Mouse (Mus musculus): ENCODE measurements around the gene Tgm5. TPM values are rescaled to one million over a fixed set of nuclear protein-coding genes. Genes with fewer than 3 reads are reported as not detected.
"Not testable (repeated sequence)": the region's sequence is repeated elsewhere in the genome, so short reads cannot be mapped to it uniquely, and the experiment has no call there.

Gene Tgm5
- polyA plus RNA-seq, 1 experiment from 2014 or later, result 0.09 TPM

DNA sequence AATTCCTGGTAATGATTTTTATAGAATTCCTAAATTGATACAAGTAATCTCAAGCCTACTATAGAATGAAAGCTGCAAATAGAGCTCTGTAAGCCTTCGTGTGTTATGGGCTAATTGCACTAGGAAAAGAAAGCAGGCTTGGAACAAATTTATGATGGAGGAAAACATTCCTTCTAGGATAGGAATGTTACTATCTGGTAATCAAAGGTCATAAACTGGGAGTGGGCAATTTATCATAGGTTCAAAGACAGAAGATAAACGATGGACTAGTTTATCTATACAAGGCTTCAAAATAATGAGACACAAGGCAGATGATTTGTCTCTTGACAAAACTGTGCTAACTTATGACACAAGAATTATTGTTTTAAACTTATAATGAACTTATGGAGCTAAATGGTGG is 24.3 kb downstream of the Tgm5 start:
- Histone ChIP-seq H3K4me1 (ENCODE audit: control insufficient read depth, insufficient read depth, low read length) (no peaks in the 10 kb centered on the region), H3K4me3 (ENCODE audit: low read depth, low read length) (no peak overlapping the region), H3K27me3 (ENCODE audit: control insufficient read depth, insufficient read depth, low read length) (no peaks in the 10 kb centered on the region), H3K9me3 (ENCODE audit: control insufficient read depth, low read depth, low read length) (peaks cover 5% of the 10 kb centered on the region; the same call in 1 of the 2 replicates), H3K9ac (replicated peaks; ENCODE audit: low read depth, low read length) (no peak overlapping the region), H3K36me3 (ENCODE audit: control insufficient read depth, insufficient read depth, low read length) (no peaks in the 10 kb centered on the region), H3K27ac (ENCODE audit: low read length) (no peak overlapping the region), H3K4me2 (replicated peaks; ENCODE audit: low read depth, low read length) (no peak overlapping the region)
- WGBS, result 44% methylated on average over 2 of the region's 2 CpGs
- ATAC-seq (ENCODE audit: insufficient number of reproducible peaks, insufficient read depth, low FRiP score, low read depth), result no peak

- no peak overlapping the region for H3K4me3 ChIP-seq (ENCODE audit: low read depth, low read length)
- 48% methylated on average over 6 of the region's 6 CpGs for WGBS
Observed at GRCm38 (mm10) chr2:121057997-121058396, 27.6 kb downstream of the Tgm5 start.

DNA sequence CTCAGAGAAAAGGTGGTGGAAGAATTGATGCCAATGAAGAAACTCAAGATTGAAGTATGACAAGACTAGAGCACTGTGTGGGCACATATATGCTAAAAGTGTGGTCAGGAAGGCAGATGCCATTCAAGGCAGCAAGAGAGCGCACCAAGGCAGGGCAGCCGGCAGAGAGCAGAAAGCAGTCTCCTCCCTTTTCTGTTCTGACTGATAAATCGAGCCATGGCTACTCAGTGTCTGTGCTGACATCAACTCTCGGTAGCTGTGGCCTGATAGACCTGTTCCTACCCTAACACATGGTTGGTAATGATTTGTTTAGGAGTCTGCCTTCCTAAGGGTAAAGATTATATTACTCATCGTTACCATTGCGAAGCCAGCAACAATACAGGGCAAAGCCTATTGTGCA is 29.7 kb downstream of the Tgm5 start:
- no peak for ATAC-seq (ENCODE audit: insufficient number of reproducible peaks, insufficient read depth, low FRiP score, low read depth)
- Histone ChIP-seq H3K9me3 (ENCODE audit: control insufficient read depth, low read depth, low read length) (peaks cover under 1% of the 10 kb centered on the region; the same call in 1 of the 2 replicates), H3K9ac (replicated peaks; ENCODE audit: low read depth, low read length) (no peak overlapping the region), H3K4me3 (ENCODE audit: low read depth, low read length) (no peak overlapping the region), H3K4me1 (ENCODE audit: control insufficient read depth, insufficient read depth, low read length) (no peaks in the 10 kb centered on the region), H3K36me3 (ENCODE audit: control insufficient read depth, insufficient read depth, low read length) (no peaks in the 10 kb centered on the region), H3K27ac (ENCODE audit: low read length) (no peak overlapping the region), H3K27me3 (ENCODE audit: control insufficient read depth, insufficient read depth, low read length) (no peaks in the 10 kb centered on the region), H3K4me2 (replicated peaks; ENCODE audit: low read depth, low read length) (no peak overlapping the region)
- 86% methylated on average over 6 of the region's 6 CpGs for WGBS

More at GRCm38 (mm10) chr2:121057997-121058396, 27.6 kb downstream of the Tgm5 start:
- Histone ChIP-seq H3K36me3 (ENCODE audit: control insufficient read depth, insufficient read depth, low read length) (no peaks in the 10 kb centered on the region), H3K27me3 (ENCODE audit: control insufficient read depth, insufficient read depth, low read length) (no peaks in the 10 kb centered on the region), H3K27ac (ENCODE audit: low read length) (no peak overlapping the region), H3K4me2 (replicated peaks; ENCODE audit: low read depth, low read length) (no peak overlapping the region), H3K4me1 (ENCODE audit: control insufficient read depth, insufficient read depth, low read length) (no peaks in the 10 kb centered on the region), H3K9me3 (ENCODE audit: control insufficient read depth, low read depth, low read length) (peaks cover 5% of the 10 kb centered on the region; the same call in 1 of the 2 replicates), H3K9ac (replicated peaks; ENCODE audit: low read depth, low read length) (no peak overlapping the region)
- ATAC-seq (ENCODE audit: insufficient number of reproducible peaks, insufficient read depth, low FRiP score, low read depth), result no peak

DNA sequence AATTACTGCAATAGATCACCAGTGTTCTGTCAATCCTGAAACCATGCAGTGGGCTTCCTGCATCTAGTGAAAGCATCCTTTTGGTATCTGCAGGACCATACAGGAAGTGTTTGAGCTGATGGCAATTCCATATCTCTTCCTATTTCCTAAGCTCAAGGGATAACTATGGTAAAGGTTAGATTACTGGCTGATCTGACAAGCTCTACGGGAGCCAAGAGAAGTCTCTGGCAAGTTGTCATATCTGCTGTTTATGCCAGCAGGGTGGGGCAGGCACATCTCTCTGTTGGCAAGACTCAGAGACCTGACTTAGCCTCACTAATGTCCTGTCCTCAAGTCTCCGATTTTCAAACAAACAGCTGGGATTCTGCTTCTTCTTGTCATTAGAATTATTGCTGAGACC is 31.6 kb downstream of the Tgm5 start:
- 65% methylated on average over 2 of the region's 2 CpGs for WGBS
- H3K9ac ChIP-seq (replicated peaks; ENCODE audit: low read depth, low read length), result no peak overlapping the region
- H3K27me3 ChIP-seq (ENCODE audit: control insufficient read depth, insufficient read depth, low read length), result no peaks in the 10 kb centered on the region
- H3K9me3 ChIP-seq (ENCODE audit: control insufficient read depth, low read depth, low read length), result no peaks in the 10 kb centered on the region
- no peaks in the 10 kb centered on the region for H3K4me1 ChIP-seq (ENCODE audit: control insufficient read depth, insufficient read depth, low read length)
- H3K4me3 ChIP-seq (ENCODE audit: low read depth, low read length), result no peak overlapping the region
- ATAC-seq (ENCODE audit: insufficient number of reproducible peaks, insufficient read depth, low FRiP score, low read depth), result no peak
- no peak overlapping the region for H3K27ac ChIP-seq (ENCODE audit: low read length)
- H3K36me3 ChIP-seq (ENCODE audit: control insufficient read depth, insufficient read depth, low read length), result no peaks in the 10 kb centered on the region
- no peak overlapping the region for H3K4me2 ChIP-seq (replicated peaks; ENCODE audit: low read depth, low read length)

- WGBS, result 86% methylated on average over 5 of the region's 5 CpGs
- H3K4me1 ChIP-seq (ENCODE audit: control insufficient read depth, insufficient read depth, low read length), result no peaks in the 10 kb centered on the region
- H3K4me2 ChIP-seq (replicated peaks; ENCODE audit: low read depth, low read length), result no peak overlapping the region
- no peaks in the 10 kb centered on the region for H3K9me3 ChIP-seq (ENCODE audit: control insufficient read depth, low read depth, low read length)
- H3K9ac ChIP-seq (replicated peaks; ENCODE audit: low read depth, low read length), result no peak overlapping the region
- no peaks in the 10 kb centered on the region for H3K27me3 ChIP-seq (ENCODE audit: control insufficient read depth, insufficient read depth, low read length)
- H3K4me3 ChIP-seq (ENCODE audit: low read depth, low read length), result no peak overlapping the region
- H3K27ac ChIP-seq (ENCODE audit: low read length), result no peak overlapping the region
- ATAC-seq (ENCODE audit: insufficient number of reproducible peaks, insufficient read depth, low FRiP score, low read depth), result no peak
- no peaks in the 10 kb centered on the region for H3K36me3 ChIP-seq (ENCODE audit: control insufficient read depth, insufficient read depth, low read length)
Observed at GRCm38 (mm10) chr2:121052176-121052575, 33.5 kb downstream of the Tgm5 start.

DNA sequence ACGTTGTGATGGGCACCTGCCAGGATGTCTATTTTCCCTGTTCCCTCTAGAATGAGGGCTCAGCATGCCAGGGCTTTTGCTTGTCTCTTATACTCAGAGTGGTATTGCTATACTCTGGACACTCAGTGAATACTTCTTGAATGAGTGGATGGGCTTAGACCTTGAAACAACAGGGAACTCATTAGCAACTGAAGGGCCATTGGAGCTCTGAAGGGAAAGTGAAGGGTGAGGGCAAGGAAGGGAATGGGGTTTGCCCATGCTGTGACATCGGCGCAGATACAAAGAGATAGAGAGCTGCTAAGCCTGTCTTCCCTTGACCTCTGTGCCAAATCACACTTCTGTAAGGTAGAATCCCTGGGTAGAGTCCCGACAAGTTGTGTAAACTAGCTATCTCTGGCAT is 40.0 kb downstream of the Tgm5 start:
- Histone ChIP-seq H3K36me3 (ENCODE audit: control insufficient read depth, insufficient read depth, low read length) (no peaks in the 10 kb centered on the region), H3K4me2 (replicated peaks; ENCODE audit: low read depth, low read length) (no peak overlapping the region), H3K9me3 (ENCODE audit: control insufficient read depth, low read depth, low read length) (no peaks in the 10 kb centered on the region), H3K4me1 (ENCODE audit: control insufficient read depth, insufficient read depth, low read length) (no peaks in the 10 kb centered on the region), H3K27me3 (ENCODE audit: control insufficient read depth, insufficient read depth, low read length) (no peaks in the 10 kb centered on the region), H3K27ac (ENCODE audit: low read length) (no peak overlapping the region), H3K9ac (replicated peaks; ENCODE audit: low read depth, low read length) (no peak overlapping the region), H3K4me3 (ENCODE audit: low read depth, low read length) (no peak overlapping the region)
- ATAC-seq (ENCODE audit: insufficient number of reproducible peaks, insufficient read depth, low FRiP score, low read depth), result no peak
- WGBS, result 71% methylated on average over 4 of the region's 4 CpGs

DNA sequence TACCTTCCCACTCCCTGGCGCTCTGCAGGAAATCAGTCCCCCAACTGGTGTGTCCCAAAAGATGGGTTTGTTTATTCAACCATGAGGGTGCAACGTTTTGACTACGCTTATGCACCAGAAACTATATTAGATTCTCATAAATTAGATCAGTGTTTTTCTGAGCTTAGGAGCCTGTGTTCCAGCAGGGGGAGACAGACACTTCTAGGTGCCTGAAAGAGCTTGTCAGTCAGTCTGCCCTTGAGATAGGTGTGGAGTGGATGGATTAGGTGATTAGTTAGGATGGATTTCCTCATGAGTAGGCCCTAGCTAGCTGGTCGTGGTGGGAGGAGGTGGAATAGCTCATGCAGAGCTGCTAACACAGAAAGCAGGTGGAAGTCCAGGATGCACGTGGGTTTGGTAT is 44.5 kb downstream of the Tgm5 start:
- 36% methylated on average over 5 of the region's 5 CpGs for WGBS
- Histone ChIP-seq H3K4me3 (ENCODE audit: low read depth, low read length) (no peak overlapping the region), H3K4me1 (ENCODE audit: control insufficient read depth, insufficient read depth, low read length) (no peaks in the 10 kb centered on the region), H3K27ac (ENCODE audit: low read length) (no peak overlapping the region), H3K9ac (replicated peaks; ENCODE audit: low read depth, low read length) (no peak overlapping the region), H3K4me2 (replicated peaks; ENCODE audit: low read depth, low read length) (no peak overlapping the region), H3K9me3 (ENCODE audit: control insufficient read depth, low read depth, low read length) (no peaks in the 10 kb centered on the region), H3K27me3 (ENCODE audit: control insufficient read depth, insufficient read depth, low read length) (no peaks in the 10 kb centered on the region), H3K36me3 (ENCODE audit: control insufficient read depth, insufficient read depth, low read length) (no peaks in the 10 kb centered on the region)
- no peak for ATAC-seq (ENCODE audit: insufficient number of reproducible peaks, insufficient read depth, low FRiP score, low read depth)

DNA sequence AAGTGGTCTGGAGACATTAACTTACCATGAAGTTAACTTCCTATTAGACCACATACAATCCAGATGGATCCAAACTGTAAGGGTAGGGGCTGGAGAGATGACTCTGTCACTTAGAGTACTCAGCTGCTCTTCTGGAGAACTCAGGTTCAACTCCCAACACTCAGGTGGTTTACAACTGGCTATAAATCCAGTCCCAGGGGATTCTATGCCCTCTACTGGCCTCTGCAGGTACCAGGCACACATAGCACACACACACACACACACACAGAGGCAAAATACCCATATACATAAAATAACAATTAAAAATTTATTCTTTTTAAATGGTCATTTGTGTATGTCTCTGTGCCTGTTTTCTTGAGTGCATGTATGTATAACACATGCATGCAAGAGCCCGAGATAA is 46.3 kb downstream of the Tgm5 start:
- no peaks in the 10 kb centered on the region for H3K9me3 ChIP-seq (ENCODE audit: control insufficient read depth, low read depth, low read length)
- ATAC-seq (ENCODE audit: insufficient number of reproducible peaks, insufficient read depth, low FRiP score, low read depth), result no peak
- H3K9ac ChIP-seq (replicated peaks; ENCODE audit: low read depth, low read length), result no peak overlapping the region
- WGBS, result 88% methylated on average over 1 of the region's 1 CpGs
- no peaks in the 10 kb centered on the region for H3K36me3 ChIP-seq (ENCODE audit: control insufficient read depth, insufficient read depth, low read length)
- H3K4me3 ChIP-seq (ENCODE audit: low read depth, low read length), result no peak overlapping the region
- no peak overlapping the region for H3K4me2 ChIP-seq (replicated peaks; ENCODE audit: low read depth, low read length)
- no peaks in the 10 kb centered on the region for H3K27me3 ChIP-seq (ENCODE audit: control insufficient read depth, insufficient read depth, low read length)
- no peak overlapping the region for H3K27ac ChIP-seq (ENCODE audit: low read length)
- no peaks in the 10 kb centered on the region for H3K4me1 ChIP-seq (ENCODE audit: control insufficient read depth, insufficient read depth, low read length)

GRCm38 (mm10) chr2:121038851-121039250 is 46.8 kb downstream of the Tgm5 start:
- H3K9me3 ChIP-seq (ENCODE audit: control insufficient read depth, low read depth, low read length); H3K4me2 ChIP-seq (replicated peaks; ENCODE audit: low read depth, low read length); H3K4me1 ChIP-seq (ENCODE audit: control insufficient read depth, insufficient read depth, low read length); H3K9ac ChIP-seq (replicated peaks; ENCODE audit: low read depth, low read length); H3K4me3 ChIP-seq (ENCODE audit: low read depth, low read length); H3K27ac ChIP-seq (ENCODE audit: low read length); H3K27me3 ChIP-seq (ENCODE audit: control insufficient read depth, insufficient read depth, low read length); ATAC-seq (ENCODE audit: insufficient number of reproducible peaks, insufficient read depth, low FRiP score, low read depth); H3K36me3 ChIP-seq (ENCODE audit: control insufficient read depth, insufficient read depth, low read length): not testable (repeated sequence)
- WGBS, result 92% methylated on average over 1 of the region's 1 CpGs

Measured in stomach, embryonic 14.5 days (tissue).